Mouse (Mus musculus) limb, embryonic 14.5 days (tissue): ENCODE measurements at regions not wholly inside any gene's neighbourhood (a gene's known extent, or its start where the extent isn't known, plus 50 kb on each side); places are given as distances from the start of the nearest gene placed in this dataset.

Experiments
- ATAC-seq: fragments of 200-750 bp; cut with Nextera tagmentation; 2 replicates; pipeline ENCODE4 v1.8.0; 2017; ENCODE audit warnings: low read depth, moderate number of reproducible peaks, moderate TSS enrichment; ENCODE audit not compliant: low FRiP score
- DNase-seq: peaks from one replicate; pipeline ENCODE4 v3.0.0-alpha.2; 2015; ENCODE audit warnings: low spot score
- H3K27ac ChIP-seq: fragments of 300-500 bp; sonication (generic); replicated peaks from 2 replicates; pipeline ENCODE4 v1.5.1; 2014; ENCODE audit warnings: low read depth, mild to moderate bottlenecking, low read length, moderate library complexity, mixed read lengths
- H3K27me3 ChIP-seq: fragments of 300-500 bp; sonication (generic); 2 replicates; pipeline ENCODE4 v1.6.1; 2014; ENCODE audit warnings: low read length, mixed read lengths; ENCODE audit not compliant: control insufficient read depth, insufficient read depth
- H3K36me3 ChIP-seq: fragments of 300-500 bp; sonication (generic); 2 replicates; pipeline ENCODE4 v1.6.1; 2014; ENCODE audit warnings: mild to moderate bottlenecking, low read length, moderate library complexity, mixed read lengths; ENCODE audit not compliant: control insufficient read depth, insufficient read depth
- H3K4me1 ChIP-seq: fragments of 300-500 bp; sonication (generic); 2 replicates; pipeline ENCODE4 v1.6.1; 2014; ENCODE audit warnings: antibody characterized with exemption, low read length, mixed read lengths; ENCODE audit not compliant: control insufficient read depth, insufficient read depth
- H3K4me2 ChIP-seq: fragments of 300-500 bp; sonication (generic); replicated peaks from 2 replicates; pipeline ENCODE4 v1.6.1; 2014; ENCODE audit warnings: low read depth, mild to moderate bottlenecking, low read length, moderate library complexity; ENCODE audit not compliant: severe bottlenecking
- H3K4me3 ChIP-seq: fragments of 300-500 bp; sonication (generic); replicated peaks from 2 replicates; pipeline ENCODE4 v1.5.1; 2014; ENCODE audit warnings: low read length
- H3K9ac ChIP-seq: fragments of 300-500 bp; sonication (generic); 2 replicates; pipeline ENCODE4 v1.6.1; 2014; ENCODE audit warnings: mild to moderate bottlenecking, low read depth, low read length, moderate library complexity; ENCODE audit not compliant: severe bottlenecking
- H3K9me3 ChIP-seq: fragments of 300-500 bp; sonication (generic); 2 replicates; pipeline ENCODE4 v1.6.1; 2016; ENCODE audit warnings: low read length; ENCODE audit not compliant: control insufficient read depth
- POLR2A ChIP-seq: fragments of 200-500 bp; IDR thresholded peaks from 2 replicates; pipeline ENCODE4 v1.8.0; 2012; ENCODE audit warnings: inconsistent platforms, mild to moderate bottlenecking, moderate library complexity, borderline replicate concordance; ENCODE audit not compliant: insufficient read depth, insufficient read length; ENCODE audit errors: extremely low read depth
- WGBS: fragments of 180-500 bp; shearing (Covaris S2); extraction: QIAGEN DNeasy Blood & Tissue Kit; methylation state at CpG from one replicate; pipeline ENCODE4 v1.1.7; 2014; 5-methylcytosine and 5-hydroxymethylcytosine counted together

- Histone ChIP-seq H3K4me3 (no peak overlapping the region), H3K4me2 (no peak overlapping the region), H3K27ac (no peak overlapping the region), H3K27me3 (no peaks in the 10 kb centered on the region), H3K4me1 (peaks cover 7% of the 10 kb centered on the region; the same call in 1 of the 2 replicates), H3K9ac (no peak overlapping the region), H3K36me3 (no peaks in the 10 kb centered on the region), H3K9me3 (peaks cover 3% of the 10 kb centered on the region)
- no peak for TF ChIP-seq POLR2A
- ATAC-seq = no peak
- DNase-seq = no peak
- WGBS = 88% methylated on average over 7 of the region's 7 CpGs
Measured at GRCm38 (mm10) chr9:116366713-116367112, 191.6 kb upstream of the Tgfbr2 start.

- no peak for ATAC-seq
- DNase-seq = no peak
- Histone ChIP-seq H3K4me2 (no peak overlapping the region), H3K27ac (no peak overlapping the region), H3K9me3 (peaks cover 5% of the 10 kb centered on the region), H3K27me3 (no peaks in the 10 kb centered on the region), H3K36me3 (no peaks in the 10 kb centered on the region), H3K4me3 (no peak overlapping the region), H3K4me1 (peaks cover 7% of the 10 kb centered on the region; the same call in 1 of the 2 replicates), H3K9ac (no peak overlapping the region)
- WGBS = 79% methylated on average over 9 of the region's 9 CpGs
- no peak for TF ChIP-seq POLR2A
Measured at GRCm38 (mm10) chr9:116366193-116366592, 191.0 kb upstream of the Tgfbr2 start.

- DNase-seq (no peak), ATAC-seq (no peak)
- Histone ChIP-seq H3K27me3 (no peaks in the 10 kb centered on the region), H3K9ac (no peak overlapping the region), H3K27ac (no peak overlapping the region; the same call in 1 of the 2 replicates), H3K4me2 (no peak overlapping the region), H3K9me3 (peaks cover 5% of the 10 kb centered on the region), H3K4me3 (no peak overlapping the region), H3K36me3 (no peaks in the 10 kb centered on the region), H3K4me1 (peaks cover 7% of the 10 kb centered on the region; the same call in 1 of the 2 replicates)
- WGBS = 79% methylated on average over 3 of the region's 3 CpGs
- TF ChIP-seq POLR2A = no peak
Measured at GRCm38 (mm10) chr9:116365701-116366100, 190.5 kb upstream of the Tgfbr2 start.

DNA sequence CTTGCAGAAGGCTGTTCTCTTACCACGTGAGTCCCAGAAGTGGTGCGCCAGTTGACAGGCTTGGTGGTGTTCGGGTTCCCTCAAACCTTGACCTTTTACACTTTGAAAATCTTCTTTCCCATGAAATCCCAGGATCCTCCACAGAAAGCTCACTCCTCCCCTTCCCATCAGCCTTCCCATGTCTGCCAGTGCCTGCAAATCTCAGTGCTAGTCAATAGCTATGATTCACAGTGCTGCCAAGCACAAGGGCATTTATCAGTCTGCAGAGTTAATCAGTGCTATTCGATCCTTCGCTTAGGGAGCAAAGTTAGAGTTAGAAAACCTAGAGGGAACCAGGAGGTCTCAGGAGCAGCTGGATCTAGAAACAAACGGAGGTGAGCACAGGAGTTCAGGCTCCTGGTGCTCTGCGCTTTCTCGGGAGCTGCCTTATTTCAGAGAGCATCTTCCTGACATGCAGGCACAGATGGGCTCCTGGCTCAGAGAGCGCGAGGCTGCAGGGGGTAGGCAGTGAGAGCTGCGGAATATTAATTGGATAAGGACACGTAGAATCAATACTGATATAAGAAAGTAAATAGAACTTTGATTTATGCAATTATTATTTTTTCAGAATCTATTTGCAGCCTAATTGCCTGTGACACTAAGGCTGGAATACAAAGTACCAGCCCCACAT, 190.0 kb upstream of the Tgfbr2 start:
- no peak for DNase-seq
- 75% methylated on average over 12 of the region's 12 CpGs for WGBS
- no peak overlapping the region for H3K9ac ChIP-seq
- H3K4me1 ChIP-seq = peaks cover 7% of the 10 kb centered on the region; the same call in 1 of the 2 replicates
- H3K36me3 ChIP-seq = no peaks in the 10 kb centered on the region
- no peak overlapping the region for H3K4me2 ChIP-seq
- no peak overlapping the region for H3K27ac ChIP-seq
- no peak for ATAC-seq
- peaks cover 5% of the 10 kb centered on the region for H3K9me3 ChIP-seq
- TF ChIP-seq POLR2A = no peak
- H3K4me3 ChIP-seq = no peak overlapping the region
- no peaks in the 10 kb centered on the region for H3K27me3 ChIP-seq

GRCm38 (mm10) chr9:116361092-116361491, 185.9 kb upstream of the Tgfbr2 start:
- ATAC-seq = no peak
- Histone ChIP-seq H3K27me3 (no peaks in the 10 kb centered on the region), H3K4me1 (no peaks in the 10 kb centered on the region), H3K9me3 (peaks cover 5% of the 10 kb centered on the region), H3K27ac (no peak overlapping the region), H3K4me2 (no peak overlapping the region), H3K4me3 (no peak overlapping the region), H3K9ac (no peak overlapping the region), H3K36me3 (no peaks in the 10 kb centered on the region)
- DNase-seq = no peak
- 78% methylated on average over 3 of the region's 3 CpGs for WGBS
- no peak for TF ChIP-seq POLR2A
